In the genomic region with DNA sequence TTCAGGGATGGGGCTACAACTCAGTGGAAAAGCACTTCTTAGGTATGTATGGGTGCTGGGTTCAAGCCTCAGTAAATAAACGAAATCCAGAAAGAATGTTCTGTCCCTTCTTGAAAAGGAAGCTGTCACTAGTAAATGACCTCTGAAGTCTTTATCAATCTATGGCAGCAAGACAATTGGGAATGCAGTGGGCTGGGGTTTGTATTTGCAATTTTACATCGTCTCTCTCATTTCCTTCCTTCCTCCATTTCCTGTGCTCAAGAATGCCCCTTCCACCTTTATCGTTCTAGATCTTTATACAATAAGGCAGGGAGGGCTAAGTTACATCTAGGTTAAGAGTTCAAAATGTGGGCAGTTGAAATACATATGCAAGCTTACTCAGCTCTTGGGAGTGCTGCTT, we compare ENCODE assay signal across 27 mouse cellular contexts. TPM values are rescaled to one million over a fixed set of nuclear protein-coding genes. Genes with fewer than 3 reads are reported as not detected.
DNase-seq lines count a peak whose midpoint lies in the region; ATAC-seq and TF ChIP-seq lines count a peak whose summit lies in the region.
"Had no signal": no experiment of that assay in that cellular context is flagged by ENCODE, and none has a peak within 500 bp of the region (broad histone marks: within the 10 kb centered on the region; RNA-seq: fewer than 3 reads in every experiment).

No protein-coding gene starts in this region.

- DNase-seq in heart, adult 11 months, result peak; percentile 86
- no peak for DNase-seq in heart, postnatal 25 days (ENCODE audit: low spot score)
- peak; percentile 30 for DNase-seq in lung, postnatal 0 days (ENCODE audit: low spot score)
- no peak for DNase-seq in lung, postnatal 10 days
- DNase-seq in lung, postnatal 36 days, result peak; percentile 50
- DNase-seq in lung, postnatal 4 days, result no peak
- DNase-seq: adrenal gland, adult 2 months; adrenal gland, postnatal 10 days; adrenal gland, postnatal 25 days; cerebellum, adult 11 months; cerebellum, adult 18-20 months; cerebellum, adult 8-10 months; cerebellum, adult 9-11 months; cerebellum, postnatal 14 days; cerebellum, postnatal 36 days; embryo, embryonic 11 days had no signal

- no peak overlapping the region for H3K4me3 ChIP-seq in lung, postnatal 0 days (ENCODE audit: low read depth, low read length)
- H3K4me3 ChIP-seq: embryonic facial prominence, embryonic 13.5 days; embryonic facial prominence, embryonic 15.5 days; erythroblast, embryonic 14.5 days; forebrain, embryonic 10.5 days; forebrain, embryonic 12.5 days had no signal

- H3K27me3 ChIP-seq in lung, postnatal 0 days (replicated peaks; ENCODE audit: insufficient read depth, low read length), result no peaks in the 10 kb centered on the region
- H3K27me3 ChIP-seq: embryonic facial prominence, embryonic 13.5 days; embryonic facial prominence, embryonic 15.5 days; forebrain, embryonic 12.5 days had no signal

- H3K9me3 ChIP-seq in lung, postnatal 0 days (ENCODE audit: low read length), result no peaks in the 10 kb centered on the region
- H3K9me3 ChIP-seq: embryonic facial prominence, embryonic 13.5 days; embryonic facial prominence, embryonic 15.5 days; forebrain, embryonic 10.5 days; forebrain, embryonic 12.5 days had no signal

- 44% methylated on average over 3 of the region's 3 CpGs for WGBS in lung, postnatal 0 days

- peak; percentile 49 for ATAC-seq in lung, postnatal 0 days
- ATAC-seq: forebrain, embryonic 14.5 days had no signal

- TF ChIP-seq EP300 in lung, postnatal 0 days (IDR thresholded peaks at IDR 0.05), result peak; percentile 99

- no peak for TF ChIP-seq CTCF in lung, postnatal 0 days (IDR thresholded peaks at IDR 0.05)

- H3K27ac ChIP-seq in lung, postnatal 0 days (ENCODE audit: low read length), result no peak overlapping the region
- H3K27ac ChIP-seq: embryonic facial prominence, embryonic 13.5 days; embryonic facial prominence, embryonic 15.5 days; forebrain, embryonic 10.5 days; forebrain, embryonic 12.5 days had no signal

- no peak overlapping the region for H3K4me2 ChIP-seq in lung, postnatal 0 days (replicated peaks; ENCODE audit: low read depth, low read length)
- H3K4me2 ChIP-seq: embryonic facial prominence, embryonic 13.5 days; embryonic facial prominence, embryonic 15.5 days; forebrain, embryonic 12.5 days had no signal

- intact Hi-C loops in heart, postnatal 25 days (cut with DNase I), result loop anchor here (10.0 kb wide), 1 partner anchor 340 kb away; no protein-coding TSS in a partner anchor

- no peaks in the 10 kb centered on the region for H3K4me1 ChIP-seq in lung, postnatal 0 days (ENCODE audit: insufficient read depth, low read depth, low read length)
- H3K4me1 ChIP-seq: embryonic facial prominence, embryonic 13.5 days; embryonic facial prominence, embryonic 15.5 days; forebrain, embryonic 10.5 days; forebrain, embryonic 12.5 days had no signal

- no peaks in the 10 kb centered on the region for H3K36me3 ChIP-seq in lung, postnatal 0 days (ENCODE audit: insufficient read depth, low read length)
- H3K36me3 ChIP-seq: embryonic facial prominence, embryonic 13.5 days; embryonic facial prominence, embryonic 15.5 days; forebrain, embryonic 10.5 days; forebrain, embryonic 12.5 days had no signal

- no peak overlapping the region for H3K9ac ChIP-seq in lung, postnatal 0 days (replicated peaks; ENCODE audit: low read depth)
- H3K9ac ChIP-seq: embryonic facial prominence, embryonic 13.5 days; embryonic facial prominence, embryonic 15.5 days; forebrain, embryonic 12.5 days had no signal

RNA-seq across cellular contexts. Expression of gene Otc, which starts 17.5 kb away (rescaled TPM):
- not detected for total RNA-seq in heart, postnatal 25 days (2021)
- polyA plus RNA-seq in lung, postnatal 0 days (2015; fragmentation: Nextera tagmentation; extraction: Ambion mirVana), result 0.17 TPM in 1 of 2 replicates, not detected in the other
- total RNA-seq: adrenal gland, postnatal 25 days; common myeloid progenitor, adult 5-6 weeks; ES-E14; MEL had no signal
- polyA plus RNA-seq: adrenal gland, adult 2 months; C2C12; embryonic facial prominence, embryonic 11.5 days; embryonic facial prominence, embryonic 13.5 days; embryonic facial prominence, embryonic 15.5 days; erythroblast, embryonic 14.5 days; forebrain, embryonic 10.5 days; forebrain, embryonic 12.5 days; forebrain, embryonic 14.5 days had no signal

RNA-seq across cellular contexts. Expression of gene Rpgr, which starts 17.9 kb away (rescaled TPM):
- total RNA-seq in heart, postnatal 25 days (2021), result 1 to 10 TPM; 2.3 to 3.5 TPM
- 8.0 and 8.9 TPM in 2 replicates for polyA plus RNA-seq in lung, postnatal 0 days (2015; fragmentation: Nextera tagmentation; extraction: Ambion mirVana)
- total RNA-seq: MEL had no signal

Comparison
In these comparisons a context has a peak if more than half of its experiments do, and no peak if none do; other contexts are left out.
1. DNase-seq: peak in heart, adult 11 months (single experiment), lung, postnatal 0 days (single experiment) and lung, postnatal 36 days (single experiment); none in heart, postnatal 25 days (single experiment), lung, postnatal 10 days (single experiment) and lung, postnatal 4 days (0 of 2).